Mouse (Mus musculus) kidney, embryonic 14.5 days (tissue): ENCODE measurements around the gene Utf1. TPM values are rescaled to one million over a fixed set of nuclear protein-coding genes. Genes with fewer than 3 reads are reported as not detected.

Experiments used
- ATAC-seq: fragments of 200-750 bp; cut with Nextera tagmentation; 2 replicates; pipeline ENCODE4 v1.8.0; 2017; ENCODE audit warnings: moderate number of reproducible peaks, mild to moderate bottlenecking, moderate TSS enrichment, moderate library complexity; ENCODE audit not compliant: low FRiP score, low TSS enrichment
- H3K27ac ChIP-seq: fragments of 300-500 bp; sonication (generic); 2 replicates; pipeline ENCODE4 v1.5.1; 2014; ENCODE audit warnings: low read depth, mild to moderate bottlenecking, low read length, moderate library complexity, mixed read lengths
- H3K27me3 ChIP-seq: fragments of 300-500 bp; sonication (generic); 2 replicates; pipeline ENCODE4 v1.6.1; 2014; ENCODE audit warnings: mild to moderate bottlenecking, low read length; ENCODE audit not compliant: control insufficient read depth, insufficient read depth
- H3K36me3 ChIP-seq: fragments of 300-500 bp; sonication (generic); 2 replicates; pipeline ENCODE4 v1.6.1; 2014; ENCODE audit warnings: low read length, mixed read lengths; ENCODE audit not compliant: control insufficient read depth, insufficient read depth
- H3K4me1 ChIP-seq: fragments of 300-500 bp; sonication (generic); 2 replicates; pipeline ENCODE4 v1.6.1; 2014; ENCODE audit warnings: low read length, mixed read lengths; ENCODE audit not compliant: control insufficient read depth, insufficient read depth
- H3K4me2 ChIP-seq: fragments of 300-500 bp; sonication (generic); replicated peaks from 2 replicates; pipeline ENCODE4 v1.6.1; 2014; ENCODE audit warnings: low read depth, mild to moderate bottlenecking, low read length
- H3K4me3 ChIP-seq: fragments of 300-500 bp; sonication (generic); 2 replicates; pipeline ENCODE4 v1.5.1; 2014; ENCODE audit warnings: mild to moderate bottlenecking, low read length
- H3K9ac ChIP-seq: fragments of 300-500 bp; sonication (generic); 2 replicates; pipeline ENCODE4 v1.6.1; 2014; ENCODE audit warnings: low read depth, mild to moderate bottlenecking, low read length, moderate library complexity
- H3K9me3 ChIP-seq: fragments of 300-500 bp; sonication (generic); 2 replicates; pipeline ENCODE4 v1.6.1; 2016; ENCODE audit warnings: low read length; ENCODE audit not compliant: control insufficient read depth
- WGBS: fragments of 180-500 bp; shearing (Covaris S2); extraction: QIAGEN DNeasy Blood & Tissue Kit; methylation state at CpG from one replicate; pipeline ENCODE4 v1.1.7; 2014; 5-methylcytosine and 5-hydroxymethylcytosine counted together
- polyA plus RNA-seq: library from polyadenylated mRNA; unstranded; fragments of >200 nt; fragmentation: Nextera tagmentation; extraction: Ambion mirVana; gene quantifications from 2 replicates; pipeline ENCODE4 v1.2.1, GENCODE M21; 2014

Utf1 gene
- polyA plus RNA-seq, 1 experiment from 2014 or later: 0.23 TPM

DNA sequence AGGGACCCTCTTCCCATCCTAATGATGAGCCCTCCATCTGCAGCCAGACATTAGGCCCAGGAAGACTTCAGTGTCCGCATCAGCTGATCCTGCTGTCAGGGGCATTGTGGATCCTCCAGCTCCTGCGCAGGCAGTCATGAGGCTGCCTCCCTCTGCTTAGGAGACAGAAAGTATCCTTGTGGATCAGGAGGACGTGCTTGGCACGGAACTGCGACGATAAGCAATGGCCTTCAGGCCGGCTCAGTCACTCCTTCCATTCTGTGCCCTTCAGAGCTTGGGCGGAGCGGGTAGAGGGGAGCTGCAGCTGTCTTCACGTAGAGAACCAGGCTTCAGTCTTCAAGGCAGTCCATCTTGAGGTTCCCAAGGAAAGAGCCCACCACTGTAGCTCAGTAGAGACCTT lies 17.6 kb downstream of the Utf1 start:
- Histone ChIP-seq H3K4me1 (no peaks in the 10 kb centered on the region), H3K27ac (no peak overlapping the region), H3K27me3 (no peaks in the 10 kb centered on the region; the same call in 1 of the 2 replicates), H3K36me3 (no peaks in the 10 kb centered on the region), H3K9me3 (no peaks in the 10 kb centered on the region), H3K4me3 (no peak overlapping the region), H3K9ac (no peak overlapping the region), H3K4me2 (no peak overlapping the region)
- ATAC-seq: no peak
- 88% methylated on average over 10 of the region's 10 CpGs for WGBS

DNA sequence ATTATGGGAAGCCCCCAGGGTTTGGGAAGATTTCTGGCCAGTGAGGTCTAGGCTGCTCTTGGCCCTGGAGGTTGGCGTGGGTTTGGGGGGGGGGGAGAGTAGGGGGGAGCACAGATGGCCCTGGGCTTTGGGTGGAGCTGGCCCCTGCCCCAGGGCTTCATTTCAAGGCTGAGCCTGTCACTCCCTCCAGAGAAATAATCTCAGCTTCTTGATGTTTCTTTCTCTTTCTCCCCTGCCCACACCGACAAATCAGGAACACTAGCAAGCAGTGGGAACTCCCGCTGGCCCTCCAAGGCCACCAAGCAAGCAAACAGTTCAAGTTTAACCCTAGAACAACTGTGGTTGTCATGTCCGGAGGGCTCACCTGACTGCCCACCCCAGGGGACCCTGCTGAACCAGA lies 20.2 kb downstream of the Utf1 start:
- Histone ChIP-seq H3K9me3 (no peaks in the 10 kb centered on the region), H3K4me2 (no peak overlapping the region), H3K27ac (no peak overlapping the region), H3K27me3 (no peaks in the 10 kb centered on the region), H3K9ac (no peak overlapping the region), H3K4me1 (no peaks in the 10 kb centered on the region), H3K4me3 (no peak overlapping the region), H3K36me3 (no peaks in the 10 kb centered on the region)
- WGBS: 60% methylated on average over 4 of the region's 4 CpGs
- ATAC-seq: no peak

DNA sequence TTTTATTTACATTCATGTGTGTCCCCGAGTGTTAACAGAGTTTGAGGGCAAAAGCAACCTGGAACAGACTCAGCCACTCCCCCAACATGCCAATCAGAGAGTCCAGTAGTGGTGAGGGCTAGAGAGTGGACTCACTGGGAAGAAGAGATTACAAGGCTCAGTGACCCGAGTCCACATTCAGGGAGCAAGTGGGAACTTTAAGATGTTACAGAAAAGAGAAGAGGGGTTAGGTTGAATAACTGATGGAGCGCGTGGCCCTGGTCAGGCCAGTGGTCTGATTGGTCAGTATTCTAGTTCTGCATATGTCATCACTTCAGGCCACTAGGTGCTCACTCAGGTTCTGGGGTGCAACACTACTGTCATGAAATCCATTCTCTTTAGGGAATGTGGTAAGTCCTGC lies 23.6 kb downstream of the Utf1 start:
- no peak overlapping the region for H3K4me2 ChIP-seq
- H3K27me3 ChIP-seq: no peaks in the 10 kb centered on the region
- H3K27ac ChIP-seq: no peak overlapping the region
- H3K9me3 ChIP-seq: no peaks in the 10 kb centered on the region
- WGBS: 23% methylated on average over 4 of the region's 4 CpGs
- no peak overlapping the region for H3K4me3 ChIP-seq
- no peak for ATAC-seq
- H3K9ac ChIP-seq: no peak overlapping the region
- no peaks in the 10 kb centered on the region for H3K36me3 ChIP-seq
- no peaks in the 10 kb centered on the region for H3K4me1 ChIP-seq

DNA sequence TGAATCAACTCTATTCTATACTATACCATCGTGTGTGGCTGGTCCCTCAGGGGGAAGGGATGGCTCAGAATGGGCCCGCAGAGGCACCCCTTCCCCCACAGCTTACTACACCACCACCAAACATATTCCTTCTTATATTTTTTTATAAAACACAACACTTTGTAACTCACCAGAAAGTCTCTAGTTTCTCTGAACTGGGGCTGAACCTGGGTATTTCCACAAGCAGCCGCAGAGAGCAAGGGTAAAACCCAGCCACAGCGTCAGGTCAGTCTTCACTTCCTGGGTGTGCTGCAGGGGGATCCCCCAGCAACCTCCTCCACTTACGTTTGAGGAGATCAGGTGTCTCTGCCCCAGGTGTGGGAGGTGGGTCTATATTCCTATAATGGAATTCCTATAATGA lies 24.8 kb downstream of the Utf1 start:
- no peak overlapping the region for H3K4me3 ChIP-seq
- H3K36me3 ChIP-seq: no peaks in the 10 kb centered on the region
- 49% methylated on average over 5 of the region's 5 CpGs for WGBS
- H3K4me1 ChIP-seq: no peaks in the 10 kb centered on the region
- H3K27ac ChIP-seq: no peak overlapping the region
- H3K27me3 ChIP-seq: no peaks in the 10 kb centered on the region
- ATAC-seq: no peak
- H3K9me3 ChIP-seq: no peaks in the 10 kb centered on the region
- H3K9ac ChIP-seq: no peak overlapping the region
- H3K4me2 ChIP-seq: no peak overlapping the region

- Histone ChIP-seq H3K27me3 (no peaks in the 10 kb centered on the region), H3K9me3 (no peaks in the 10 kb centered on the region), H3K4me1 (no peaks in the 10 kb centered on the region), H3K4me3 (no peak overlapping the region), H3K4me2 (no peak overlapping the region), H3K36me3 (no peaks in the 10 kb centered on the region), H3K9ac (no peak overlapping the region), H3K27ac (no peak overlapping the region)
- WGBS: 48% methylated on average over 9 of the region's 10 CpGs
- ATAC-seq: 0 out of 2 replicates have a peak, but pooled peaks have one; percentile 36
Measured at GRCm38 (mm10) chr7:139969348-139970130, 25.9 kb downstream of the Utf1 start.

DNA sequence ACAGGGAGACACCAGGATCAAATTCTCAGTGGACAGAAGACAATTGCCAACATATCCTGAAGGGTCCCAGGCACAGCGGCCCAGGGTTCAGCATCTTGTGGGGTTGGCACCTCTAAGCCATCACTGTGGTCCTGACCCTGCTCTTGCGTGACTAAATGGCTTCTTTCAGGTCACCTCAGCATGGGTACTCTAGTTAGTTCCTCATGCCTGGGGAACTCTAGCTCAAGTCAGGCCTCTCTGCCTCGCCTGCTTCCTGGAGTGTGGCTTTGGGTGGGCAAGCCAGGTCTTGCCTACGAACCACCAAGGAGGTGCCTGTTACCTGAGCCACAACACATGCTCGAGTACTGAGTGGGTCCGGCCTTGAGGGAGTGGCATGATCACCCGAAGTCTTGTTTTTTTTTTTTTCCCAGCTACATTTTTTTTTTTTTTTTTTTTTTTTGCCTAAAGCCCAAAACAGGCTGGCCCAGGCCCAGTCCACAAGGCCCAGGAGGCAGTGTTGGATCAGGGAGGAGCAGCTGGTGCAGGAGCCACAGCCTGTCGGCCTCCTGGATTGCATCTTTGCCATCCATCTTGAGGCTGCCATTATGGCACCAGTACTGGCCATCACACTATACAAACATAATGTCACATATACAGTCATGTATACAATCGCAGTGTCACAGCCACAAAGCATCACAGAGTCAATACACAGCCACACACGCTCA lies 26.8 kb downstream of the Utf1 start:
- no peak overlapping the region for H3K4me2 ChIP-seq
- 84% methylated on average over 10 of the region's 10 CpGs for WGBS

GRCm38 (mm10) chr7:139970979-139971378 lies 27.4 kb downstream of the Utf1 start:
- no peak overlapping the region for H3K27ac ChIP-seq
- 82% methylated on average over 5 of the region's 5 CpGs for WGBS
- H3K4me3 ChIP-seq: no peak overlapping the region
- ATAC-seq: no peak
- no peak overlapping the region for H3K4me2 ChIP-seq
- no peaks in the 10 kb centered on the region for H3K27me3 ChIP-seq
- no peak overlapping the region for H3K9ac ChIP-seq
- no peaks in the 10 kb centered on the region for H3K4me1 ChIP-seq
- no peaks in the 10 kb centered on the region for H3K36me3 ChIP-seq
- H3K9me3 ChIP-seq: no peaks in the 10 kb centered on the region

More for the DNA sequence above, 26.8 kb downstream of the Utf1 start:
- H3K27me3 ChIP-seq: no peaks in the 10 kb centered on the region
- H3K27ac ChIP-seq: no peak overlapping the region
- no peaks in the 10 kb centered on the region for H3K36me3 ChIP-seq
- no peaks in the 10 kb centered on the region for H3K4me1 ChIP-seq
- H3K9ac ChIP-seq: no peak overlapping the region
- no peak for ATAC-seq
- no peaks in the 10 kb centered on the region for H3K9me3 ChIP-seq
- no peak overlapping the region for H3K4me3 ChIP-seq

GRCm38 (mm10) chr7:139971436-139971835 lies 27.8 kb downstream of the Utf1 start:
- Histone ChIP-seq H3K9me3 (no peaks in the 10 kb centered on the region), H3K27ac (no peak overlapping the region), H3K27me3 (no peaks in the 10 kb centered on the region), H3K4me3 (no peak overlapping the region), H3K9ac (no peak overlapping the region), H3K36me3 (no peaks in the 10 kb centered on the region), H3K4me1 (no peaks in the 10 kb centered on the region), H3K4me2 (no peak overlapping the region)
- ATAC-seq: no peak
- 70% methylated on average over 6 of the region's 6 CpGs for WGBS

GRCm38 (mm10) chr7:139972923-139973331 lies 29.3 kb downstream of the Utf1 start:
- Histone ChIP-seq H3K9me3 (no peaks in the 10 kb centered on the region), H3K4me2 (no peak overlapping the region), H3K36me3 (no peaks in the 10 kb centered on the region), H3K9ac (no peak overlapping the region), H3K27me3 (no peaks in the 10 kb centered on the region), H3K4me1 (no peaks in the 10 kb centered on the region), H3K27ac (no peak overlapping the region), H3K4me3 (no peak overlapping the region)
- no peak for ATAC-seq
